Mouse (Mus musculus) brain, embryonic 18.5 days (tissue): Measurements from ENCODE around the gene Micu2.
"Not testable (repeated sequence)": the region's sequence is repeated elsewhere in the genome, so short reads cannot be mapped to it uniquely, and the experiment has no call there.

Experiments used
- DNase-seq: peaks from one replicate; pipeline ENCODE4 v3.0.0-alpha.2; 2012; ENCODE audit warnings: low read depth, low spot score

Gene Micu2

GRCm38 (mm10) chr14:57967080-57967797 lies 31.8 kb downstream of the Micu2 start:
- DNase-seq, result no peak

- DNase-seq, result no peak
These were observed 37.2 kb downstream of the Micu2 start for GRCm38 (mm10) chr14:57961861-57962260.

GRCm38 (mm10) chr14:57951089-57951488 lies 48.0 kb downstream of the Micu2 start:
- DNase-seq, result no peak

GRCm38 (mm10) chr14:57945834-57946233 lies 53.2 kb downstream of the Micu2 start:
- DNase-seq, result no peak

GRCm38 (mm10) chr14:57937297-57937696 lies 61.8 kb downstream of the Micu2 start:
- DNase-seq, result no peak

- no peak for DNase-seq
These were observed 64.4 kb downstream of the Micu2 start for GRCm38 (mm10) chr14:57934666-57935065.

- DNase-seq, result no peak
These were observed 65.5 kb downstream of the Micu2 start for GRCm38 (mm10) chr14:57933608-57934007.

GRCm38 (mm10) chr14:57932881-57933443 lies 66.1 kb downstream of the Micu2 start:
- DNase-seq, result no peak

- no peak for DNase-seq
These were observed 77.5 kb downstream of the Micu2 start for GRCm38 (mm10) chr14:57921428-57922131.

GRCm38 (mm10) chr14:57920568-57921310 lies 78.3 kb downstream of the Micu2 start:
- no peak for DNase-seq

GRCm38 (mm10) chr14:57919148-57919875 lies 79.8 kb downstream of the Micu2 start:
- no peak for DNase-seq

- no peak for DNase-seq
These were observed 83.7 kb downstream of the Micu2 start for GRCm38 (mm10) chr14:57915341-57915740.

- DNase-seq, result not testable (repeated sequence)
These were observed 86.7 kb downstream of the Micu2 start for GRCm38 (mm10) chr14:57912211-57913007.

GRCm38 (mm10) chr14:57911787-57912186 lies 87.3 kb downstream of the Micu2 start:
- DNase-seq, result not testable (repeated sequence)

- no peak for DNase-seq
These were observed 87.7 kb downstream of the Micu2 start for GRCm38 (mm10) chr14:57911316-57911715.

GRCm38 (mm10) chr14:57910501-57911068 lies 88.5 kb downstream of the Micu2 start:
- DNase-seq, result peak; percentile 68

- DNase-seq, result no peak
These were observed 89.8 kb downstream of the Micu2 start for GRCm38 (mm10) chr14:57909297-57909696.

- DNase-seq, result no peak
These were observed 90.6 kb downstream of the Micu2 start for GRCm38 (mm10) chr14:57908431-57908830.

- no peak for DNase-seq
These were observed 97.1 kb downstream of the Micu2 start for GRCm38 (mm10) chr14:57901998-57902397.

GRCm38 (mm10) chr14:57896882-57897281 lies 102.2 kb downstream of the Micu2 start:
- no peak for DNase-seq
